Comparison of ENCODE assay signal across 8 mouse cellular contexts in the genomic region with DNA sequence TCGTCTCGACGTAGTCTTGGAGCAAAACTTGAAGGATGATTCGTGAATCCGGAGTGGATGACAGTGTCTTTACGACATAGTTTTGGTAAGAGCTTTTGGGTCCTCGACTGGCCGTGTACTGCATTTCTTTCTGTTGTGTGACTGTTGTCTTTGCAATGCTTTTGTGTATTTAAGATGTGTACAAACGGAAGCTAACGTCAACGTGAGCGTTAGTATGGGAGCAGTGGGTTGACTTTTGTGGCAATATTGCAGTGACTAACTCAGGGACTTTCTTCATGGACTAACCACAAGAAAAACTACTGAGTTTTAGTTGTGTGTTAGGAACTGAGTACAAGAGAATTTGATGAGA. TPM values are rescaled to one million over a fixed set of nuclear protein-coding genes. Genes with fewer than 3 reads are reported as not detected.
A peak's percentile ranks its signal among the peaks of the same experiment; 100 is the strongest.
DNase-seq lines count a peak whose midpoint lies in the region; ATAC-seq and TF ChIP-seq lines count a peak whose summit lies in the region.

No protein-coding gene starts in this region.

- no peak for ATAC-seq in lung, embryonic 16.5 days (ENCODE audit: low read depth)
- no peak for ATAC-seq in embryonic facial prominence, embryonic 14.5 days (ENCODE audit: low read depth)
- ATAC-seq in limb, embryonic 12.5 days (ENCODE audit: insufficient number of reproducible peaks, insufficient read depth, low FRiP score, low TSS enrichment, low read depth): no peak
- no peak for ATAC-seq in frontal cortex, adult (ENCODE audit: low TSS enrichment)

- TF ChIP-seq POLR2A in olfactory bulb, adult 2 months (IDR thresholded peaks at IDR 0.05; ENCODE audit: insufficient read depth, low read depth, low read length): no peak

- H3K36me3 ChIP-seq in lung, embryonic 16.5 days (ENCODE audit: control insufficient read depth, insufficient read depth, low read length): no peaks in the 10 kb centered on the region
- peaks cover 8% of the 10 kb centered on the region for H3K36me3 ChIP-seq in embryonic facial prominence, embryonic 14.5 days (ENCODE audit: control insufficient read depth, insufficient read depth, low read length)
- peaks cover 13% of the 10 kb centered on the region; the same call in 1 of the 2 replicates for H3K36me3 ChIP-seq in limb, embryonic 12.5 days

- TF ChIP-seq CTCF in olfactory bulb, adult 2 months (IDR thresholded peaks at IDR 0.05; ENCODE audit: insufficient read depth, low read depth, low read length): no peak

- WGBS in lung, embryonic 16.5 days: under 1% methylated on average over 12 of the region's 12 CpGs
- 0% methylated on average over 12 of the region's 12 CpGs for WGBS in embryonic facial prominence, embryonic 14.5 days
- WGBS in limb, embryonic 12.5 days: 0% methylated on average over 12 of the region's 12 CpGs
- WGBS in olfactory bulb, adult 2 months: under 1% methylated on average over 12 of the region's 12 CpGs

- H3K4me3 ChIP-seq in lung, embryonic 16.5 days (ENCODE audit: low read length): peak overlapping the region; percentile 75
- H3K4me3 ChIP-seq in embryonic facial prominence, embryonic 14.5 days (ENCODE audit: low read depth, low read length): peak overlapping the region; percentile 78
- peak overlapping the region; percentile 59 for H3K4me3 ChIP-seq in limb, embryonic 12.5 days (replicated peaks)
- H3K4me3 ChIP-seq in olfactory bulb, adult 2 months (ENCODE audit: insufficient read depth, low read depth, low read length): peak overlapping the region; percentile 74

- H3K4me1 ChIP-seq in lung, embryonic 16.5 days (replicated peaks; ENCODE audit: control insufficient read depth, insufficient read depth, low read length): peaks cover 24% of the 10 kb centered on the region
- peaks cover 22% of the 10 kb centered on the region for H3K4me1 ChIP-seq in embryonic facial prominence, embryonic 14.5 days (ENCODE audit: control insufficient read depth, insufficient read depth, low read length)
- H3K4me1 ChIP-seq in limb, embryonic 12.5 days (replicated peaks): peaks cover 27% of the 10 kb centered on the region
- H3K4me1 ChIP-seq in olfactory bulb, adult 2 months (ENCODE audit: control insufficient read depth, insufficient read depth, low read length): peaks cover 3% of the 10 kb centered on the region; the same call in 1 of the 2 replicates

- peak overlapping the region; percentile 80 for H3K27ac ChIP-seq in lung, embryonic 16.5 days (ENCODE audit: low read length)
- peak overlapping the region; percentile 59; the same call in 1 of the 2 replicates for H3K27ac ChIP-seq in embryonic facial prominence, embryonic 14.5 days (replicated peaks; ENCODE audit: low read depth, low read length)
- H3K27ac ChIP-seq in limb, embryonic 12.5 days: peak overlapping the region; percentile 64; the same call in 1 of the 2 replicates
- H3K27ac ChIP-seq in olfactory bulb, adult 2 months (ENCODE audit: insufficient read depth, low read depth, low read length): no peak overlapping the region

- no peak for DNase-seq in lung, adult 18-20 months
- DNase-seq in embryonic facial prominence, embryonic 14.5 days (ENCODE audit: low spot score): no peak
- no peak for DNase-seq in thymus, postnatal 36 days
- no peak for DNase-seq in embryo, embryonic 10.5 days (ENCODE audit: low spot score)

- peak overlapping the region; percentile 83 for H3K9ac ChIP-seq in lung, embryonic 16.5 days (ENCODE audit: low read length)
- peak overlapping the region; percentile 84 for H3K9ac ChIP-seq in embryonic facial prominence, embryonic 14.5 days (ENCODE audit: low read depth, low read length)
- peak overlapping the region; percentile 70 for H3K9ac ChIP-seq in limb, embryonic 12.5 days (replicated peaks)

- no peaks in the 10 kb centered on the region for H3K27me3 ChIP-seq in lung, embryonic 16.5 days (ENCODE audit: control insufficient read depth, insufficient read depth, low read depth, low read length)
- no peaks in the 10 kb centered on the region for H3K27me3 ChIP-seq in embryonic facial prominence, embryonic 14.5 days (replicated peaks; ENCODE audit: control insufficient read depth, insufficient read depth, low read length)
- no peaks in the 10 kb centered on the region for H3K27me3 ChIP-seq in limb, embryonic 12.5 days

- no peaks in the 10 kb centered on the region for H3K9me3 ChIP-seq in lung, embryonic 16.5 days (ENCODE audit: control insufficient read depth, low read length)
- no peaks in the 10 kb centered on the region for H3K9me3 ChIP-seq in embryonic facial prominence, embryonic 14.5 days (ENCODE audit: control insufficient read depth, low read length)
- H3K9me3 ChIP-seq in limb, embryonic 12.5 days: no peaks in the 10 kb centered on the region

- H3K4me2 ChIP-seq in lung, embryonic 16.5 days (ENCODE audit: low read depth, low read length): peak overlapping the region; percentile 81
- H3K4me2 ChIP-seq in embryonic facial prominence, embryonic 14.5 days (ENCODE audit: low read depth, low read length): peak overlapping the region; percentile 73
- peak overlapping the region; percentile 71 for H3K4me2 ChIP-seq in limb, embryonic 12.5 days

RNA-seq across cellular contexts. Expression of gene Cenpl, which starts 0.7 kb away (rescaled TPM):
- 37.8 and 38.3 TPM in 2 replicates for polyA plus RNA-seq in lung, embryonic 16.5 days (2015; fragmentation: Nextera tagmentation; extraction: Ambion mirVana)
- polyA plus RNA-seq in embryonic facial prominence, embryonic 14.5 days (2014; fragmentation: Nextera tagmentation; extraction: Ambion mirVana): 22.6 and 25.6 TPM in 2 replicates
- 40.4 and 40.7 TPM in 2 replicates for polyA plus RNA-seq in limb, embryonic 12.5 days (2016; fragmentation: Nextera tagmentation; extraction: Ambion mirVana)
- not detected in 2 replicates for polyA plus RNA-seq in olfactory bulb, adult 2 months (2012; ENCODE audit: insufficient read depth, insufficient read length, low replicate concordance, missing spikeins)

RNA-seq across cellular contexts. Expression of gene Dars2, which starts 0.8 kb away (rescaled TPM):
- 30.8 and 31.8 TPM in 2 replicates for polyA plus RNA-seq in lung, embryonic 16.5 days (2015; fragmentation: Nextera tagmentation; extraction: Ambion mirVana)
- polyA plus RNA-seq in embryonic facial prominence, embryonic 14.5 days (2014; fragmentation: Nextera tagmentation; extraction: Ambion mirVana): 24.2 and 31.2 TPM in 2 replicates
- 35.7 and 37.5 TPM in 2 replicates for polyA plus RNA-seq in limb, embryonic 12.5 days (2016; fragmentation: Nextera tagmentation; extraction: Ambion mirVana)
- polyA plus RNA-seq in olfactory bulb, adult 2 months (2012; ENCODE audit: insufficient read depth, insufficient read length, low replicate concordance, missing spikeins): not detected in 2 replicates

RNA-seq across cellular contexts. Expression of gene Zbtb37, which starts 36.6 kb away (rescaled TPM):
- polyA plus RNA-seq in lung, embryonic 16.5 days (2015; fragmentation: Nextera tagmentation; extraction: Ambion mirVana): 7.5 and 12.2 TPM in 2 replicates
- polyA plus RNA-seq in embryonic facial prominence, embryonic 14.5 days (2014; fragmentation: Nextera tagmentation; extraction: Ambion mirVana): 7.8 and 10.5 TPM in 2 replicates
- polyA plus RNA-seq in limb, embryonic 12.5 days (2016; fragmentation: Nextera tagmentation; extraction: Ambion mirVana): 8.5 and 11.1 TPM in 2 replicates
- not detected in 2 replicates for polyA plus RNA-seq in olfactory bulb, adult 2 months (2012; ENCODE audit: insufficient read depth, insufficient read length, low replicate concordance, missing spikeins)

Comparison
In these comparisons a context has a peak if more than half of its experiments do, and no peak if none do; other contexts are left out.
1. RNA of gene Cenpl, which starts 0.7 kb away (polyA plus RNA-seq): 40.4 to 40.7 TPM in limb, embryonic 12.5 days, 37.8 to 38.3 TPM in lung, embryonic 16.5 days and 22.6 to 25.6 TPM in embryonic facial prominence, embryonic 14.5 days; not detected in olfactory bulb, adult 2 months; every median in the first group is over 10 times any median in the second.
2. Peak in every context shown above with its lines, with median percentiles within 50 percentile points of each other: H3K4me2 ChIP-seq, H3K4me3 ChIP-seq and H3K9ac ChIP-seq.